Comparison of ENCODE assay signal across 12 mouse cellular contexts in genomic region chr1:149672571-149672970, GRCm38 (mm10).
"Had no signal": no experiment of that assay in that cellular context is flagged by ENCODE, and none has a peak within 500 bp of the region (broad histone marks: within the 10 kb centered on the region; RNA-seq: fewer than 3 reads in every experiment).

No protein-coding gene starts in this region.

- DNase-seq: kidney, postnatal 14 days; kidney, postnatal 4 days; liver, postnatal 0 days; lung, embryonic 14.5 days; right cerebral cortex, adult 18-20 months; right cerebral cortex, postnatal 14 days; right cerebral cortex, postnatal 4 days; thymus, adult 2 months; thymus, postnatal 14 days; thymus, postnatal 4 days had no signal

- ATAC-seq: liver, postnatal 0 days; lung, postnatal 0 days; midbrain, embryonic 15.5 days had no signal
